Mouse (Mus musculus) lung, postnatal 0 days (tissue): ENCODE measurements at regions not wholly inside any gene's neighbourhood (a gene's known extent, or its start where the extent isn't known, plus 50 kb on each side); places are given as distances from the start of the nearest gene placed in this dataset.

Experiments
- CTCF ChIP-seq: IDR thresholded peaks from 2 replicates; pipeline ENCODE4 v1.5.1; 2016; ENCODE audit warnings: antibody characterized with exemption, mild to moderate bottlenecking
- EP300 ChIP-seq: IDR thresholded peaks from 2 replicates; pipeline ENCODE4 v1.6.1; 2016; ENCODE audit warnings: antibody characterized with exemption, mild to moderate bottlenecking, control low read depth

- TF ChIP-seq CTCF (no peak), EP300 (no peak)
Observed at GRCm38 (mm10) chr7:51227136-51227535, 283.7 kb upstream of the Ano5 start.
